Mouse (Mus musculus): ENCODE results near the gene Zfp239.

DNA sequence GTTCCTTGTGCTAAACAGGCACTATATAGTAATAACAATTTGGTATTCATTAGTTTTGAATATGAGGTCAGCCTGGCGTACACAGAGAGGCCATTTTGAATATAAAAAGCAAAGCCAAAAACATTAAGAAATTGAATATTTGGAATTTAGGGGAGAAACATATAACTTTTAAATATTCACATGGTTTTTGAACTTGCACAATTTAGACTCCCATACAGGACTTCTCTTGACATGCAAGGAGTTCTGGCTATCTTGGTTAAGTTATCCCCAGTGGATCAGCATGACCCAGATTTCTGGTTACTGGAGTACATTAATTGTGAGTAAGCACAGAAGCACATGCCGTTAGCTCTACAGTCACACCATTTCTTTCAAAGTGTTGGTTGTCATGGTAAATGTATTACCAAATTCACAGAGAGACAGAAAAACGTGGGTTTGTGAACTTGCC lies 18.5 kb downstream of the Zfp239 start:
- TF ChIP-seq CTCF (IDR thresholded peaks at IDR 0.05; ENCODE audit: low read depth), result no peak
- no peak for TF ChIP-seq EP300 (IDR thresholded peaks at IDR 0.05; ENCODE audit: low read depth)

Measured in heart, postnatal 0 days (tissue).